Mouse (Mus musculus): ENCODE results near the gene Ube4a. TPM values are rescaled to one million over a fixed set of nuclear protein-coding genes. Genes with fewer than 3 reads are reported as not detected.
"Not testable (repeated sequence)": the region's sequence is repeated elsewhere in the genome, so short reads cannot be mapped to it uniquely, and the experiment has no call there.

Ube4a gene
- polyA plus RNA-seq, 1 experiment = 13.3 TPM

- no peaks in the 10 kb centered on the region for H3K36me3 ChIP-seq (ENCODE audit: control insufficient read depth, insufficient read depth)
- no peak for TF ChIP-seq CEBPB (IDR thresholded peaks at IDR 0.05; ENCODE audit: insufficient read depth, poor library complexity, severe bottlenecking)
- H3K27me3 ChIP-seq (ENCODE audit: control insufficient read depth, insufficient read depth, insufficient read length) = peaks cover 45% of the 10 kb centered on the region
- no peaks in the 10 kb centered on the region for H3K79me2 ChIP-seq (ENCODE audit: control insufficient read depth, insufficient read depth)
- no peak overlapping the region for H3K4me3 ChIP-seq
- H3K4me2 ChIP-seq (ENCODE audit: low read depth) = no peak overlapping the region
- no peak overlapping the region for H3ac ChIP-seq (ENCODE audit: control insufficient read depth, insufficient read length)
Measured at GRCm38 (mm10) chr9:44981104-44981503, 15.7 kb upstream of the Ube4a start.

GRCm38 (mm10) chr9:44980242-44980641, 14.8 kb upstream of the Ube4a start, which contains the start of gene Cd3g:
TSS of gene Cd3g (minus strand) at chr9:44980431.
- Histone ChIP-seq H3K79me2 (ENCODE audit: control insufficient read depth, insufficient read depth) (no peaks in the 10 kb centered on the region), H3K36me3 (ENCODE audit: control insufficient read depth, insufficient read depth) (no peaks in the 10 kb centered on the region), H3K4me3 (no peak within 1 kb of the TSS), H3K27me3 (ENCODE audit: control insufficient read depth, insufficient read depth, insufficient read length) (peaks cover 53% of the 10 kb centered on the region), H3K4me2 (ENCODE audit: low read depth) (no peak within 1 kb of the TSS), H3ac (ENCODE audit: control insufficient read depth, insufficient read length) (no peak within 1 kb of the TSS)
- TF ChIP-seq SRF (IDR thresholded peaks at IDR 0.05; ENCODE audit: control insufficient read depth, insufficient read length, low read depth) = no peak
- TF ChIP-seq REST (IDR thresholded peaks at IDR 0.05; ENCODE audit: insufficient read depth, insufficient read length) = no peak
- no peak for TF ChIP-seq CEBPB (IDR thresholded peaks at IDR 0.05; ENCODE audit: insufficient read depth, poor library complexity, severe bottlenecking)
- no peak for TF ChIP-seq POLR2A (IDR thresholded peaks at IDR 0.05; ENCODE audit: insufficient read length, low read depth)
- TF ChIP-seq MYOD1 (IDR thresholded peaks at IDR 0.05; ENCODE audit: control insufficient read depth in 1 of 3, insufficient read length in 2 of 3, low read depth in 2 of 3) = no peak
- TF ChIP-seq TCF12 (IDR thresholded peaks at IDR 0.05; ENCODE audit: insufficient read depth, poor library complexity, severe bottlenecking) = no peak
- TF ChIP-seq USF1 (IDR thresholded peaks at IDR 0.05; ENCODE audit: low read depth) = no peak
- TF ChIP-seq POLR2AphosphoS2 (IDR thresholded peaks at IDR 0.05; ENCODE audit: insufficient read length, low read depth) = no peak
- no peak for TF ChIP-seq E2F4 (IDR thresholded peaks at IDR 0.05; ENCODE audit: insufficient read depth)

GRCm38 (mm10) chr9:44979806-44980205, 14.4 kb upstream of the Ube4a start:
- H3K27me3 ChIP-seq (ENCODE audit: control insufficient read depth, insufficient read depth, insufficient read length) = peaks cover 58% of the 10 kb centered on the region
- H3K4me3 ChIP-seq = no peak overlapping the region
- H3ac ChIP-seq (ENCODE audit: control insufficient read depth, insufficient read length) = no peak overlapping the region
- TF ChIP-seq SRF (IDR thresholded peaks at IDR 0.05; ENCODE audit: control insufficient read depth, insufficient read length, low read depth) (no peak), TCF3 (IDR thresholded peaks at IDR 0.05; ENCODE audit: insufficient read length, low read depth) (no peak), E2F4 (IDR thresholded peaks at IDR 0.05; ENCODE audit: insufficient read depth) (no peak), POLR2AphosphoS2 (IDR thresholded peaks at IDR 0.05; ENCODE audit: insufficient read length, low read depth) (no peak), POLR2A (IDR thresholded peaks at IDR 0.05; ENCODE audit: insufficient read length, low read depth) (no peak), MYOG (IDR thresholded peaks at IDR 0.05; ENCODE audit: control insufficient read depth in 1 of 3, insufficient read depth in 1 of 3, insufficient read length in 2 of 3, low read depth in 2 of 3) (no peak), USF1 (IDR thresholded peaks at IDR 0.05; ENCODE audit: low read depth) (no peak), MAX (IDR thresholded peaks at IDR 0.05; ENCODE audit: low read depth) (no peak), MYOD1 (IDR thresholded peaks at IDR 0.05; ENCODE audit: control insufficient read depth in 1 of 3, insufficient read length in 2 of 3, low read depth in 2 of 3) (no peak), CEBPB (IDR thresholded peaks at IDR 0.05; ENCODE audit: insufficient read depth, poor library complexity, severe bottlenecking) (no peak), REST (IDR thresholded peaks at IDR 0.05; ENCODE audit: insufficient read depth, insufficient read length) (no peak)
- H3K79me2 ChIP-seq (ENCODE audit: control insufficient read depth, insufficient read depth) = no peaks in the 10 kb centered on the region
- H3K36me3 ChIP-seq (ENCODE audit: control insufficient read depth, insufficient read depth) = no peaks in the 10 kb centered on the region
- no peak overlapping the region for H3K4me2 ChIP-seq (ENCODE audit: low read depth)

- H3K79me2 ChIP-seq (ENCODE audit: control insufficient read depth, insufficient read depth) = no peaks in the 10 kb centered on the region
- H3ac ChIP-seq (ENCODE audit: control insufficient read depth, insufficient read length) = no peak overlapping the region
- peaks cover 78% of the 10 kb centered on the region for H3K27me3 ChIP-seq (ENCODE audit: control insufficient read depth, insufficient read depth, insufficient read length)
- no peaks in the 10 kb centered on the region for H3K36me3 ChIP-seq (ENCODE audit: control insufficient read depth, insufficient read depth)
- H3K4me2 ChIP-seq (ENCODE audit: low read depth) = no peak overlapping the region
- TF ChIP-seq POLR2A (IDR thresholded peaks at IDR 0.05; ENCODE audit: insufficient read length, low read depth) (no peak), CEBPB (IDR thresholded peaks at IDR 0.05; ENCODE audit: insufficient read depth, poor library complexity, severe bottlenecking) (no peak), MYOD1 (IDR thresholded peaks at IDR 0.05; ENCODE audit: control insufficient read depth in 1 of 3, insufficient read length in 2 of 3, low read depth in 2 of 3) (no peak), USF1 (IDR thresholded peaks at IDR 0.05; ENCODE audit: low read depth) (no peak), MYOG (IDR thresholded peaks at IDR 0.05; ENCODE audit: control insufficient read depth in 1 of 3, insufficient read depth in 1 of 3, insufficient read length in 2 of 3, low read depth in 2 of 3) (no peak), REST (IDR thresholded peaks at IDR 0.05; ENCODE audit: insufficient read depth, insufficient read length) (no peak), TCF12 (IDR thresholded peaks at IDR 0.05; ENCODE audit: insufficient read depth, poor library complexity, severe bottlenecking) (no peak), SRF (IDR thresholded peaks at IDR 0.05; ENCODE audit: control insufficient read depth, insufficient read length, low read depth) (no peak), TCF3 (IDR thresholded peaks at IDR 0.05; ENCODE audit: insufficient read length, low read depth) (no peak), MAX (IDR thresholded peaks at IDR 0.05; ENCODE audit: low read depth) (no peak), POLR2AphosphoS2 (IDR thresholded peaks at IDR 0.05; ENCODE audit: insufficient read length, low read depth) (no peak)
- no peak overlapping the region for H3K4me3 ChIP-seq
Measured at GRCm38 (mm10) chr9:44977813-44978212, 12.4 kb upstream of the Ube4a start.

GRCm38 (mm10) chr9:44969450-44969849, 4.0 kb upstream of the Ube4a start:
- Histone ChIP-seq H3K79me2 (ENCODE audit: control insufficient read depth, insufficient read depth) (peaks cover 8% of the 10 kb centered on the region), H3K4me3 (no peak overlapping the region), H3ac (ENCODE audit: control insufficient read depth, insufficient read length) (no peak overlapping the region), H3K36me3 (ENCODE audit: control insufficient read depth, insufficient read depth) (no peaks in the 10 kb centered on the region), H3K27me3 (ENCODE audit: control insufficient read depth, insufficient read depth, insufficient read length) (peaks cover 29% of the 10 kb centered on the region), H3K4me2 (ENCODE audit: low read depth) (no peak overlapping the region)
- TF ChIP-seq E2F4 (IDR thresholded peaks at IDR 0.05; ENCODE audit: insufficient read depth) (no peak), TCF12 (IDR thresholded peaks at IDR 0.05; ENCODE audit: insufficient read depth, poor library complexity, severe bottlenecking) (no peak), USF1 (IDR thresholded peaks at IDR 0.05; ENCODE audit: low read depth) (no peak), POLR2AphosphoS2 (IDR thresholded peaks at IDR 0.05; ENCODE audit: insufficient read length, low read depth) (no peak), CEBPB (IDR thresholded peaks at IDR 0.05; ENCODE audit: insufficient read depth, poor library complexity, severe bottlenecking) (no peak), POLR2A (IDR thresholded peaks at IDR 0.05; ENCODE audit: insufficient read length, low read depth) (no peak), MYOD1 (IDR thresholded peaks at IDR 0.05; ENCODE audit: control insufficient read depth in 1 of 3, insufficient read length in 2 of 3, low read depth in 2 of 3) (no peak), MYOG (IDR thresholded peaks at IDR 0.05; ENCODE audit: control insufficient read depth in 1 of 3, insufficient read depth in 1 of 3, insufficient read length in 2 of 3, low read depth in 2 of 3) (no peak), REST (IDR thresholded peaks at IDR 0.05; ENCODE audit: insufficient read depth, insufficient read length) (no peak), MAX (IDR thresholded peaks at IDR 0.05; ENCODE audit: low read depth) (no peak), TCF3 (IDR thresholded peaks at IDR 0.05; ENCODE audit: insufficient read length, low read depth) (no peak), SRF (IDR thresholded peaks at IDR 0.05; ENCODE audit: control insufficient read depth, insufficient read length, low read depth) (no peak)

GRCm38 (mm10) chr9:44967763-44968162, 2.4 kb upstream of the Ube4a start:
- H3K36me3 ChIP-seq (ENCODE audit: control insufficient read depth, insufficient read depth); H3K4me3 ChIP-seq; H3ac ChIP-seq (ENCODE audit: control insufficient read depth, insufficient read length); H3K4me2 ChIP-seq (ENCODE audit: low read depth): not testable (repeated sequence)
- H3K27me3 ChIP-seq (ENCODE audit: control insufficient read depth, insufficient read depth, insufficient read length) = peaks cover 12% of the 10 kb centered on the region
- peaks cover 20% of the 10 kb centered on the region for H3K79me2 ChIP-seq (ENCODE audit: control insufficient read depth, insufficient read depth)

All from myocyte (in vitro differentiated cells).